29 mouse cellular contexts compared by ENCODE assay signal in genomic region chr4:86485052-86485451, GRCm38 (mm10).
DNase-seq lines count a peak whose midpoint lies in the region; ATAC-seq and TF ChIP-seq lines count a peak whose summit lies in the region.
"Had no signal": no experiment of that assay in that cellular context is flagged by ENCODE, and none has a peak within 500 bp of the region (broad histone marks: within the 10 kb centered on the region; RNA-seq: fewer than 3 reads in every experiment).

No protein-coding gene starts in this region.

- no peak overlapping the region for H3K27ac ChIP-seq in forebrain, embryonic 10.5 days
- no peak overlapping the region for H3K27ac ChIP-seq in forebrain, embryonic 12.5 days
- no peak overlapping the region for H3K27ac ChIP-seq in neural tube, embryonic 15.5 days (replicated peaks)
- no peak overlapping the region for H3K27ac ChIP-seq in limb, embryonic 11.5 days (replicated peaks; ENCODE audit: low read depth, low read length)
- H3K27ac ChIP-seq: embryonic facial prominence, embryonic 12.5 days; hindbrain, embryonic 13.5 days; liver, embryonic 14.5 days; midbrain, embryonic 10.5 days; neural tube, embryonic 13.5 days had no signal

- no peaks in the 10 kb centered on the region for H3K9me3 ChIP-seq in forebrain, embryonic 10.5 days
- H3K9me3 ChIP-seq in forebrain, embryonic 12.5 days: no peaks in the 10 kb centered on the region
- no peaks in the 10 kb centered on the region for H3K9me3 ChIP-seq in neural tube, embryonic 15.5 days (replicated peaks)
- no peaks in the 10 kb centered on the region for H3K9me3 ChIP-seq in limb, embryonic 11.5 days (ENCODE audit: control insufficient read depth, low read length)
- H3K9me3 ChIP-seq: embryonic facial prominence, embryonic 12.5 days; hindbrain, embryonic 13.5 days; midbrain, embryonic 10.5 days; neural tube, embryonic 13.5 days had no signal

- no peak for TF ChIP-seq POLR2A in lung, adult 2 months (IDR thresholded peaks at IDR 0.05; ENCODE audit: borderline replicate concordance, extremely low read depth, low read depth, low read length)

- WGBS in forebrain, embryonic 10.5 days: 74% methylated on average over 6 of the region's 6 CpGs
- 79% methylated on average over 6 of the region's 6 CpGs for WGBS in forebrain, embryonic 12.5 days
- WGBS in neural tube, embryonic 15.5 days: 72% methylated on average over 6 of the region's 6 CpGs
- WGBS in limb, embryonic 11.5 days: 12% methylated on average over 6 of the region's 6 CpGs
- WGBS in lung, adult 2 months: 69% methylated on average over 6 of the region's 6 CpGs

- H3K9ac ChIP-seq in forebrain, embryonic 12.5 days: no peak overlapping the region
- no peak overlapping the region for H3K9ac ChIP-seq in neural tube, embryonic 15.5 days (replicated peaks)
- H3K9ac ChIP-seq in limb, embryonic 11.5 days (ENCODE audit: low read length): no peak overlapping the region
- H3K9ac ChIP-seq: embryonic facial prominence, embryonic 12.5 days; forebrain, postnatal 0 days; hindbrain, embryonic 13.5 days; liver, embryonic 14.5 days; lung, embryonic 14.5 days; neural tube, embryonic 13.5 days had no signal

- no peak for ATAC-seq in forebrain, embryonic 12.5 days (ENCODE audit: low FRiP score)
- ATAC-seq in neural tube, embryonic 15.5 days (ENCODE audit: low FRiP score): no peak
- peak; percentile 66; the same call in 1 of the 2 replicates for ATAC-seq in limb, embryonic 11.5 days (ENCODE audit: insufficient number of reproducible peaks, low FRiP score, low TSS enrichment, low read depth)
- ATAC-seq: CD4-positive, CD25-positive, alpha-beta regulatory T cell, adult 4 months; forebrain, postnatal 0 days; midbrain, embryonic 16.5 days had no signal

- H3K4me3 ChIP-seq in forebrain, embryonic 10.5 days: no peak overlapping the region
- H3K4me3 ChIP-seq in forebrain, embryonic 12.5 days (replicated peaks): no peak overlapping the region
- no peak overlapping the region for H3K4me3 ChIP-seq in neural tube, embryonic 15.5 days (replicated peaks)
- H3K4me3 ChIP-seq in limb, embryonic 11.5 days (ENCODE audit: low read depth, low read length): no peak overlapping the region
- H3K4me3 ChIP-seq in lung, adult 2 months (replicated peaks; ENCODE audit: extremely low read depth, low read depth, low read length): no peak overlapping the region
- H3K4me3 ChIP-seq: embryonic facial prominence, embryonic 12.5 days; hindbrain, embryonic 13.5 days; midbrain, embryonic 10.5 days; neural tube, embryonic 13.5 days had no signal

- no peaks in the 10 kb centered on the region for H3K36me3 ChIP-seq in forebrain, embryonic 10.5 days (replicated peaks)
- H3K36me3 ChIP-seq in forebrain, embryonic 12.5 days (replicated peaks): no peaks in the 10 kb centered on the region
- H3K36me3 ChIP-seq in neural tube, embryonic 15.5 days: no peaks in the 10 kb centered on the region
- no peaks in the 10 kb centered on the region for H3K36me3 ChIP-seq in limb, embryonic 11.5 days (ENCODE audit: control insufficient read depth, insufficient read depth, low read length)
- H3K36me3 ChIP-seq: embryonic facial prominence, embryonic 12.5 days; hindbrain, embryonic 13.5 days; midbrain, embryonic 10.5 days; neural tube, embryonic 13.5 days had no signal

- no peaks in the 10 kb centered on the region for H3K27me3 ChIP-seq in forebrain, embryonic 10.5 days (ENCODE audit: poor library complexity, severe bottlenecking)
- H3K27me3 ChIP-seq in forebrain, embryonic 12.5 days: no peaks in the 10 kb centered on the region
- no peaks in the 10 kb centered on the region for H3K27me3 ChIP-seq in neural tube, embryonic 15.5 days (replicated peaks)
- no peaks in the 10 kb centered on the region for H3K27me3 ChIP-seq in limb, embryonic 11.5 days (ENCODE audit: control insufficient read depth, insufficient read depth, low read length)
- H3K27me3 ChIP-seq: embryonic facial prominence, embryonic 12.5 days; hindbrain, embryonic 13.5 days; neural tube, embryonic 13.5 days had no signal

- H3K4me2 ChIP-seq in forebrain, embryonic 12.5 days: no peak overlapping the region
- H3K4me2 ChIP-seq in neural tube, embryonic 15.5 days: no peak overlapping the region
- H3K4me2 ChIP-seq in limb, embryonic 11.5 days (ENCODE audit: low read depth, severe bottlenecking): no peak overlapping the region
- H3K4me2 ChIP-seq: embryonic facial prominence, embryonic 12.5 days; heart, embryonic 11.5 days; hindbrain, embryonic 13.5 days; lung, embryonic 14.5 days; neural tube, embryonic 13.5 days had no signal

- H3K4me1 ChIP-seq in forebrain, embryonic 10.5 days: no peaks in the 10 kb centered on the region
- H3K4me1 ChIP-seq in forebrain, embryonic 12.5 days: no peaks in the 10 kb centered on the region
- no peaks in the 10 kb centered on the region for H3K4me1 ChIP-seq in neural tube, embryonic 15.5 days
- H3K4me1 ChIP-seq in limb, embryonic 11.5 days (ENCODE audit: control insufficient read depth, insufficient read depth, low read length): peaks cover 18% of the 10 kb centered on the region
- H3K4me1 ChIP-seq in lung, adult 2 months (ENCODE audit: control insufficient read depth, insufficient read depth, low read length): no peaks in the 10 kb centered on the region
- H3K4me1 ChIP-seq: hindbrain, embryonic 13.5 days; midbrain, embryonic 10.5 days; neural tube, embryonic 13.5 days had no signal

- DNase-seq in forebrain, embryonic 10.5 days (ENCODE audit: extremely low spot score, low spot score): peak; percentile 8
- DNase-seq in neural tube, embryonic 10.5 days (ENCODE audit: extremely low spot score, low spot score): peak; percentile 40
- peak; percentile 76 for DNase-seq in limb, embryonic 11.5 days (ENCODE audit: low spot score)
- DNase-seq in yolk sac, embryonic 10.5 days (ENCODE audit: low spot score): peak; percentile 14
- DNase-seq in lung, adult 2 months: no peak
- DNase-seq in kidney, adult 9 months: no peak
- DNase-seq: adrenal gland, postnatal 25 days; cerebellum, adult 18-20 months; cerebellum, postnatal 36 days; forebrain, postnatal 0 days; gastrocnemius, postnatal 14 days; heart, postnatal 36 days; kidney, adult 18-20 months; kidney, postnatal 25 days; liver; lung, embryonic 14.5 days; lung, postnatal 14 days; thymus, adult 2 months; thymus, postnatal 36 days had no signal

- no peak for TF ChIP-seq CTCF in lung, adult 2 months (IDR thresholded peaks at IDR 0.05; ENCODE audit: insufficient read depth, low read length)

Comparison
In these comparisons a context has a peak if more than half of its experiments do, and no peak if none do; other contexts are left out.
1. DNase-seq: peak in forebrain, embryonic 10.5 days (single experiment), neural tube, embryonic 10.5 days (single experiment), limb, embryonic 11.5 days (single experiment) and yolk sac, embryonic 10.5 days (single experiment); none in lung, adult 2 months (single experiment) and kidney, adult 9 months (single experiment).